ENCODE assay signal across 15 mouse cellular contexts in the genomic region with DNA sequence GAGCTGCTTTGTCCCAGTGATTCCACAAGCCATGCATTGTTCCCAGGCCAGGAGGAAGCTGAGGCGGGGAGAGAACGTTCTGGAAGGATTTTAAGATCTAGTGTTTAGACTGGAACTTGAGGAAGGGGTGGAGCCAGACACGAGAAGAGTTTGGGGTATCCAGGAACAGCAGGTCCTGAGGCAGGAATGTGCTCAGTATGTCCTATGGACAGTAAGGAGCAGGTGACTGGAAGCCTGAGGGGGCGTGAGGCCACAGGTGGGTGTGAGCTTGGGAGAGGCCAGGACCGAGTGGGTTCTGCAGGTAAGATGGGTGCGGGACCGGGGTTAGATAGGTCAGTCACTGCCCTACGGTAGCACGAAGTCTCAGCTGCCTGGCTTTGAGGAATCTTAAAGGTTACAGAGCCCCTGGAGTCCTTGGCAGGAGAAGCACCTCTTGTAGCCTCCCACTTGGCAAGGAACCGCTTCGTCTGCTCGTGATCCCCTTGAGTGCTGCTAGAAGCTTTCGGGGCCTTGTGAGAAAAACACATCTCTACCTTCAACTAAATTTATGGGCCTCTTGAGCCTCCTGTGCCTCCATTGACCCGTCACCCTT.
"Had no signal": no experiment of that assay in that cellular context is flagged by ENCODE, and none has a peak within 500 bp of the region (broad histone marks: within the 10 kb centered on the region; RNA-seq: fewer than 3 reads in every experiment).

No protein-coding gene starts in this region.

- H3K27ac ChIP-seq: hindbrain, embryonic 15.5 days; left cerebral cortex, adult 2 months; limb, embryonic 15.5 days; liver, embryonic 12.5 days; macrophage; midbrain, embryonic 12.5 days; neural tube, embryonic 13.5 days had no signal

- DNase-seq: kidney, adult 11 months; kidney, postnatal 14 days; right cerebral cortex, postnatal 14 days; thymus, adult 2 months; thymus, postnatal 36 days had no signal

- H3K4me1 ChIP-seq: liver, embryonic 12.5 days; megakaryocyte, embryonic 14.5 days had no signal

- H3K27me3 ChIP-seq: hindbrain, embryonic 15.5 days had no signal

- ATAC-seq: inflammation-experienced regulatory T-cells, adult 6 months; liver, embryonic 12.5 days; midbrain, embryonic 16.5 days had no signal

- H3K4me3 ChIP-seq: hindbrain, embryonic 15.5 days; left cerebral cortex, adult 2 months; limb, embryonic 15.5 days; liver, embryonic 12.5 days; megakaryocyte, embryonic 14.5 days; midbrain, embryonic 12.5 days; neural tube, embryonic 13.5 days had no signal
